Mouse (Mus musculus) forebrain, postnatal 0 days (tissue): ENCODE results near the gene Ada. TPM values are rescaled to one million over a fixed set of nuclear protein-coding genes. Genes with fewer than 3 reads are reported as not detected.

Source experiments
- ATAC-seq: fragments of 200-750 bp; cut with Nextera tagmentation; 2 replicates; pipeline ENCODE4 v1.8.0; 2017; ENCODE audit warnings: mild to moderate bottlenecking, moderate library complexity
- DNase-seq: peaks from one replicate; pipeline ENCODE4 v3.0.0-alpha.2; 2015
- H3K27ac ChIP-seq: fragments of 300-500 bp; sonication (generic); 2 replicates; pipeline ENCODE4 v1.5.1; 2014; ENCODE audit warnings: low read depth, mild to moderate bottlenecking, antibody characterized with exemption, low read length, moderate library complexity, mixed read lengths
- H3K27me3 ChIP-seq: fragments of 300-500 bp; sonication (generic); 2 replicates; pipeline ENCODE4 v1.6.1; 2014; ENCODE audit warnings: mild to moderate bottlenecking, low read length, mixed read lengths; ENCODE audit not compliant: insufficient read depth
- H3K36me3 ChIP-seq: fragments of 300-500 bp; sonication (generic); 2 replicates; pipeline ENCODE4 v1.6.1; 2014; ENCODE audit warnings: mild to moderate bottlenecking, moderate library complexity; ENCODE audit not compliant: insufficient read depth
- H3K4me1 ChIP-seq: fragments of 300-500 bp; sonication (generic); 2 replicates; pipeline ENCODE4 v1.6.1; 2014; ENCODE audit warnings: antibody characterized with exemption; ENCODE audit not compliant: insufficient read depth
- H3K4me2 ChIP-seq: fragments of 300-500 bp; sonication (generic); 2 replicates; pipeline ENCODE4 v1.6.1; 2014; ENCODE audit warnings: low read depth, mild to moderate bottlenecking, moderate library complexity
- H3K4me3 ChIP-seq: fragments of 300-500 bp; sonication (generic); 2 replicates; pipeline ENCODE4 v1.5.1; 2014; ENCODE audit warnings: low read depth, low read length, mixed read lengths
- H3K9ac ChIP-seq: fragments of 300-500 bp; sonication (generic); 2 replicates; pipeline ENCODE4 v1.6.1; 2014; ENCODE audit warnings: mild to moderate bottlenecking
- H3K9me3 ChIP-seq: fragments of 300-500 bp; sonication (generic); 2 replicates; pipeline ENCODE4 v1.6.1; 2016; ENCODE audit warnings: low read length
- CTCF ChIP-seq: sonication (generic); IDR thresholded peaks from 2 replicates; pipeline ENCODE4 v1.5.1; 2016; ENCODE audit warnings: antibody characterized with exemption, control low read depth, low read depth
- WGBS: fragments of 180-500 bp; shearing (Covaris S2); extraction: QIAGEN DNeasy Blood & Tissue Kit; methylation state at CpG from one replicate; pipeline ENCODE4 v1.1.7; 2014; 5-methylcytosine and 5-hydroxymethylcytosine counted together
- polyA plus RNA-seq: library from polyadenylated mRNA; unstranded; fragments of >200 nt; fragmentation: Nextera tagmentation; extraction: Ambion mirVana; gene quantifications from 2 replicates; pipeline ENCODE4 v1.2.1, GENCODE M21; 2015
- total RNA-seq: library from RNA; depleted of rRNA; stranded (reverse); fragments of >200 nt; gene quantifications from 2 replicates; pipeline ENCODE4 v1.2.3, GENCODE M21; 2014; rRNA removed

Gene Ada
- total RNA-seq (4.3 and 6.2 TPM in 2 replicates), polyA plus RNA-seq (4.6 and 5.4 TPM in 2 replicates)

GRCm38 (mm10) chr2:163749647-163750611 is at the start of gene Ada:
Gene Ada (minus strand): TSS chr2:163750239.
- H3K4me1 ChIP-seq = peaks cover 7% of the 10 kb centered on the region; the same call in 1 of the 2 replicates
- peak within 1 kb of the TSS; percentile 96 for H3K4me2 ChIP-seq
- no peaks in the 10 kb centered on the region for H3K9me3 ChIP-seq
- peak within 1 kb of the TSS; percentile 56 for H3K9ac ChIP-seq
- TF ChIP-seq CTCF = no peak
- DNase-seq = peak; percentile 56
- WGBS = 1% methylated on average over 53 of the region's 57 CpGs
- no peaks in the 10 kb centered on the region for H3K27me3 ChIP-seq
- no peak within 1 kb of the TSS for H3K27ac ChIP-seq
- peak; percentile 63 for ATAC-seq
- H3K4me3 ChIP-seq = peak within 1 kb of the TSS; percentile 50
- no peaks in the 10 kb centered on the region for H3K36me3 ChIP-seq

GRCm38 (mm10) chr2:163798411-163798810 is 48.4 kb upstream of the Ada start:
- TF ChIP-seq CTCF = no peak
- Histone ChIP-seq H3K4me1 (no peaks in the 10 kb centered on the region), H3K27me3 (no peaks in the 10 kb centered on the region), H3K4me3 (no peak overlapping the region), H3K4me2 (no peak overlapping the region), H3K9me3 (no peaks in the 10 kb centered on the region), H3K9ac (no peak overlapping the region), H3K36me3 (no peaks in the 10 kb centered on the region), H3K27ac (no peak overlapping the region)
- 66% methylated on average over 7 of the region's 7 CpGs for WGBS
- no peak for ATAC-seq
- DNase-seq = no peak

GRCm38 (mm10) chr2:163788484-163788883 is 38.4 kb upstream of the Ada start:
- H3K4me1 ChIP-seq = no peaks in the 10 kb centered on the region
- peak; percentile 76 for TF ChIP-seq CTCF
- H3K4me2 ChIP-seq = no peak overlapping the region
- no peaks in the 10 kb centered on the region for H3K27me3 ChIP-seq
- DNase-seq (peak; percentile 66), ATAC-seq (0 out of 2 replicates have a peak, but pooled peaks have one; percentile 29)
- no peaks in the 10 kb centered on the region for H3K36me3 ChIP-seq
- H3K4me3 ChIP-seq = no peak overlapping the region
- no peaks in the 10 kb centered on the region for H3K9me3 ChIP-seq
- H3K9ac ChIP-seq = no peak overlapping the region
- 79% methylated on average over 4 of the region's 4 CpGs for WGBS
- no peak overlapping the region for H3K27ac ChIP-seq

GRCm38 (mm10) chr2:163787709-163788108 is 37.7 kb upstream of the Ada start:
- no peak overlapping the region for H3K4me3 ChIP-seq
- DNase-seq (peak; percentile 63), ATAC-seq (peak; percentile 56; the same call in 1 of the 2 replicates)
- H3K9ac ChIP-seq = no peak overlapping the region
- 50% methylated on average over 3 of the region's 3 CpGs for WGBS
- H3K4me2 ChIP-seq = no peak overlapping the region
- no peak overlapping the region for H3K27ac ChIP-seq
- H3K4me1 ChIP-seq = no peaks in the 10 kb centered on the region
- H3K9me3 ChIP-seq = no peaks in the 10 kb centered on the region
- H3K27me3 ChIP-seq = no peaks in the 10 kb centered on the region
- TF ChIP-seq CTCF = peak; percentile 72
- H3K36me3 ChIP-seq = no peaks in the 10 kb centered on the region

GRCm38 (mm10) chr2:163787086-163787485 is 37.0 kb upstream of the Ada start:
- Histone ChIP-seq H3K9ac (no peak overlapping the region), H3K4me1 (no peaks in the 10 kb centered on the region), H3K4me3 (no peak overlapping the region), H3K4me2 (no peak overlapping the region), H3K27me3 (no peaks in the 10 kb centered on the region), H3K9me3 (no peaks in the 10 kb centered on the region), H3K36me3 (no peaks in the 10 kb centered on the region), H3K27ac (no peak overlapping the region)
- WGBS = 90% methylated on average over 6 of the region's 6 CpGs
- TF ChIP-seq CTCF = no peak
- DNase-seq (no peak), ATAC-seq (no peak)

GRCm38 (mm10) chr2:163783901-163784300 is 33.9 kb upstream of the Ada start:
- Histone ChIP-seq H3K27ac (no peak overlapping the region), H3K9me3 (no peaks in the 10 kb centered on the region), H3K4me1 (no peaks in the 10 kb centered on the region), H3K27me3 (no peaks in the 10 kb centered on the region), H3K36me3 (no peaks in the 10 kb centered on the region), H3K4me2 (no peak overlapping the region), H3K4me3 (no peak overlapping the region), H3K9ac (no peak overlapping the region)
- TF ChIP-seq CTCF = no peak
- 85% methylated on average over 4 of the region's 4 CpGs for WGBS
- ATAC-seq (no peak), DNase-seq (no peak)

DNA sequence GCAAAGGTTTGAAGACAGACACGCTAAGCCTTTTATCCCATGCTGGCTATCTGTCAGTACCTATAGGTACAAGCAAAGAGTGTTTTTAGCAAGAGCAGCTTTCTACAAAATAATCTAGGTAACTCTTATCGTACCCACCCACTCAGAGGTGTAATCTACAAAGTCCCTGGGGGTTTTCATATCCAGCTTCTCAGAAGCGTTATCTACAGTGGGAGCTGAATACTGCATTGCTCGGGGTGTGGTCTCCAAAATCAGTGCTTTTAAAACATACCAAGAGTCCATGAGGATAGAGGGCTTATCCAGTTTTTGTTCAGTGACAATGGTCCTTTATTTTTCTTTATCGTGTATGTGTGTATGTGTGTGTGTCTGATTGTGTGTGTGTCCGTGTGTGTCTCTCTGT is 33.3 kb upstream of the Ada start:
- no peak for ATAC-seq
- H3K27ac ChIP-seq = no peak overlapping the region
- WGBS = 85% methylated on average over 6 of the region's 6 CpGs
- H3K9me3 ChIP-seq = no peaks in the 10 kb centered on the region
- no peak overlapping the region for H3K4me2 ChIP-seq
- no peak for TF ChIP-seq CTCF
- DNase-seq = no peak
- H3K4me3 ChIP-seq = no peak overlapping the region
- no peaks in the 10 kb centered on the region for H3K4me1 ChIP-seq
- no peaks in the 10 kb centered on the region for H3K36me3 ChIP-seq
- H3K9ac ChIP-seq = no peak overlapping the region
- H3K27me3 ChIP-seq = no peaks in the 10 kb centered on the region
